Mouse (Mus musculus): Measurements from ENCODE around the gene Tnks2.

DNA sequence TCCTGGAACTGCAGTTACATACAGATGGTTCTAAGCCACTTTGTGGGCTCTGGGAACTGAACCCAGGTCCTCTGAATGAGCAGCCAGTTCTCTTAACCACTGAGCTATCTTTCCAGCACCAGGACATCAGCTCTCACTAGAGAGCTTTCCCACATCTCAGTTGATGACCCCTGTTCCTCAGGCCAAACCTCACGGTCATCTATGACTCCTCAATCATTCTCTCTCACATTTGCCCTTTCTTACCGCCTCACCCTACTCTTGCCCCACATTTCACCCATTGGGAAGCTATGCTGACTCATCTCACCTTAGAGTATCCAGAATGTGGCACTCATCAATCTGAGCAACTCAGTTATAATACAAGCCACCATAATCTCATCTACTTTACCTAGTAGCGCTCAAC lies 6.3 kb downstream of the Tnks2 start:
- TF ChIP-seq CTCF (IDR thresholded peaks at IDR 0.05), result no peak
- no peak for TF ChIP-seq EP300 (IDR thresholded peaks at IDR 0.05)
